Mouse (Mus musculus) ES-Bruce4 (cell line): ENCODE results near the gene Anpep.

ENCODE experiments used
- CTCF ChIP-seq: IDR thresholded peaks from one replicate; pipeline ENCODE4 v1.8.1; 2011; ENCODE audit warnings: low read depth, low read length
- POLR2A ChIP-seq: IDR thresholded peaks from one replicate; pipeline ENCODE4 v1.8.1; 2011; ENCODE audit warnings: low read length; ENCODE audit not compliant: insufficient read depth

- TF ChIP-seq CTCF (no peak), POLR2A (no peak)
Observed at GRCm38 (mm10) chr7:79808561-79808960, 52.3 kb downstream of the Anpep start.
